ENCODE assay signal across 11 mouse cellular contexts in the genomic region with DNA sequence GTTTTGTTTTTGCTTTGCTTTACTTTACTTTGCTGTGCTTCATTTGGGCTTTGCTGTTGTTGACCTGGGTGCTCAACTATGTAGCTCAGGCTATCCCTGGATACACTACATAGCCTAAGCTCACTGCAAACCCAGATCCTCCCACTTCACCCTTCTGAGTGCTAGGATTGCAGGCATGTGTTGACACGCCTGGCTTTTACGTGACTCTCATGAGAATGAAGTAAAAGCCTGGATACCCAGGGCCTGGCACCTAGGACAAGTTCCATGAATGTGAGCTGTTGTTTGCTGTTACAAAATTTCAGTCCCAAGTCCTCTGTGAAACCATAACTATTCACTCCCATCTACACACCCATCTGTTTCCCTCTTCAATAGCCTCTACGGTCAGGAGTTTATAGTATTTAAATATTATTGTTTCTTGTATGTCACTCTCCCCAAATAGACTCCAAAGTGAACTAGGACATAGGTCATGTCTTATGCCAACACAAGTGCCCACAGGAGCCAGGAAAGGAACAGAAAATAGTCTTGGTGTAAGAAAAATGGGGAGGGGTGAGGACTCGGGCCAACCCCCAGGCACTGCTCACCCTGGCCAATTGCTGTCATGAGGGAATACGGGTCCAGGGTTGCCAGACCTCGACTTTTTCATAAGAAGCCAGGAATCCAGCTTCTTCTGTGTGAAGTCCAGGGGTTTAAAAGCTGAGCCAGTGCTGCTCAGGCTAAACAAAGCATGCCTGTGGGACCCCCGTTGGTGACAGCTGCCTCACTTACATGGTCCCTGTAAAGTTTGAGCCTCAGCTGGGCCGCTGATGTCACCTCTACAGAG. TPM values are rescaled to one million over a fixed set of nuclear protein-coding genes. Genes with fewer than 3 reads are reported as not detected.
A peak's percentile ranks its signal among the peaks of the same experiment; 100 is the strongest.
DNase-seq lines count a peak whose midpoint lies in the region; ATAC-seq and TF ChIP-seq lines count a peak whose summit lies in the region.
"Had no signal": no experiment of that assay in that cellular context is flagged by ENCODE, and none has a peak within 500 bp of the region (broad histone marks: within the 10 kb centered on the region; RNA-seq: fewer than 3 reads in every experiment).

No protein-coding gene starts in this region.

- WGBS in forebrain, postnatal 0 days = 50% methylated on average over 8 of the region's 8 CpGs
- WGBS in forebrain, embryonic 10.5 days = 87% methylated on average over 8 of the region's 8 CpGs
- 80% methylated on average over 8 of the region's 8 CpGs for WGBS in liver, postnatal 0 days (ENCODE audit: insufficient replicate concordance)
- 76% methylated on average over 8 of the region's 8 CpGs for WGBS in liver, embryonic 11.5 days

- H3K27ac ChIP-seq in forebrain, postnatal 0 days (ENCODE audit: low read depth, low read length) = no peak overlapping the region
- H3K27ac ChIP-seq in forebrain, embryonic 10.5 days = no peak overlapping the region
- H3K27ac ChIP-seq in liver, postnatal 0 days (ENCODE audit: low read depth) = no peak overlapping the region
- no peak overlapping the region for H3K27ac ChIP-seq in liver, embryonic 11.5 days (ENCODE audit: low read depth, low read length)

- H3K9ac ChIP-seq in forebrain, postnatal 0 days = no peak overlapping the region
- H3K9ac ChIP-seq in liver, postnatal 0 days (replicated peaks) = no peak overlapping the region
- H3K9ac ChIP-seq in liver, embryonic 11.5 days (ENCODE audit: low read depth, low read length) = no peak overlapping the region

- peak; percentile 85 for ATAC-seq in forebrain, postnatal 0 days
- peak; percentile 31; the same call in 1 of the 2 replicates for ATAC-seq in liver, postnatal 0 days
- ATAC-seq in liver, embryonic 11.5 days (replicated peaks; ENCODE audit: low FRiP score) = no peak
- ATAC-seq: CD4-positive, CD25-positive, alpha-beta regulatory T cell, adult 4 months; Patski had no signal

- H3K9me3 ChIP-seq in forebrain, postnatal 0 days (ENCODE audit: low read length) = no peaks in the 10 kb centered on the region
- no peaks in the 10 kb centered on the region; the same call in 1 of the 2 replicates for H3K9me3 ChIP-seq in forebrain, embryonic 10.5 days
- no peaks in the 10 kb centered on the region for H3K9me3 ChIP-seq in liver, postnatal 0 days (ENCODE audit: low read length)
- no peaks in the 10 kb centered on the region for H3K9me3 ChIP-seq in liver, embryonic 11.5 days (ENCODE audit: control insufficient read depth, low read length)

- DNase-seq in forebrain, postnatal 0 days = peak; percentile 43
- DNase-seq in forebrain, embryonic 10.5 days (ENCODE audit: extremely low spot score, low spot score) = no peak
- DNase-seq in liver, postnatal 0 days = no peak
- DNase-seq in liver, embryonic 11.5 days (ENCODE audit: low spot score) = no peak
- DNase-seq in fat pad, adult 2 months (ENCODE audit: extremely low read depth, low read depth, low spot score) = peak; percentile 7
- DNase-seq in layer of hippocampus, adult 9-11 months = peak; percentile 30
- no peak for DNase-seq in frontal cortex, postnatal 14 days (ENCODE audit: low spot score in 2 of 2)
- DNase-seq: kidney, postnatal 10 days had no signal

- no peaks in the 10 kb centered on the region for H3K4me1 ChIP-seq in forebrain, postnatal 0 days (ENCODE audit: insufficient read depth)
- peaks cover 24% of the 10 kb centered on the region for H3K4me1 ChIP-seq in forebrain, embryonic 10.5 days
- H3K4me1 ChIP-seq in liver, postnatal 0 days (ENCODE audit: insufficient read depth) = no peaks in the 10 kb centered on the region
- H3K4me1 ChIP-seq in liver, embryonic 11.5 days (replicated peaks; ENCODE audit: control insufficient read depth, insufficient read depth, low read length) = no peaks in the 10 kb centered on the region

- no peaks in the 10 kb centered on the region for H3K36me3 ChIP-seq in forebrain, postnatal 0 days (ENCODE audit: insufficient read depth)
- H3K36me3 ChIP-seq in forebrain, embryonic 10.5 days (replicated peaks) = peaks cover 31% of the 10 kb centered on the region
- H3K36me3 ChIP-seq in liver, postnatal 0 days (replicated peaks; ENCODE audit: insufficient read depth, low read length) = no peaks in the 10 kb centered on the region
- H3K36me3 ChIP-seq in liver, embryonic 11.5 days (ENCODE audit: control insufficient read depth, insufficient read depth, low read length) = no peaks in the 10 kb centered on the region

- no peaks in the 10 kb centered on the region for H3K27me3 ChIP-seq in forebrain, postnatal 0 days (ENCODE audit: insufficient read depth, low read length)
- H3K27me3 ChIP-seq in forebrain, embryonic 10.5 days (ENCODE audit: poor library complexity, severe bottlenecking) = no peaks in the 10 kb centered on the region
- no peaks in the 10 kb centered on the region for H3K27me3 ChIP-seq in liver, postnatal 0 days (ENCODE audit: insufficient read depth, low read length)
- H3K27me3 ChIP-seq in liver, embryonic 11.5 days (replicated peaks; ENCODE audit: control insufficient read depth, insufficient read depth, low read length) = no peaks in the 10 kb centered on the region

- no peak overlapping the region for H3K4me3 ChIP-seq in forebrain, postnatal 0 days (ENCODE audit: low read depth, low read length)
- H3K4me3 ChIP-seq in forebrain, embryonic 10.5 days = no peak overlapping the region
- no peak overlapping the region for H3K4me3 ChIP-seq in liver, postnatal 0 days (ENCODE audit: low read depth, low read length)
- no peak overlapping the region for H3K4me3 ChIP-seq in liver, embryonic 11.5 days (ENCODE audit: low read depth, low read length)

- no peak overlapping the region for H3K4me2 ChIP-seq in forebrain, postnatal 0 days (ENCODE audit: low read depth)
- no peak overlapping the region for H3K4me2 ChIP-seq in liver, postnatal 0 days (ENCODE audit: low read depth, low read length)
- no peak overlapping the region for H3K4me2 ChIP-seq in liver, embryonic 11.5 days

- no peak for TF ChIP-seq CTCF in forebrain, postnatal 0 days (IDR thresholded peaks at IDR 0.05; ENCODE audit: low read depth)
- no peak for TF ChIP-seq CTCF in liver, postnatal 0 days (IDR thresholded peaks at IDR 0.05; ENCODE audit: low read depth)

- TF ChIP-seq EP300 in liver, postnatal 0 days (IDR thresholded peaks at IDR 0.05; ENCODE audit: low read depth) = no peak

RNA-seq across cellular contexts. Expression of gene Rfx4, which starts 54.4 kb away (rescaled TPM):
- total RNA-seq in forebrain, postnatal 0 days (2014; rRNA removed) = 5.2 and 8.1 TPM in 2 replicates
- polyA plus RNA-seq in forebrain, postnatal 0 days (2015; fragmentation: Nextera tagmentation; extraction: Ambion mirVana) = 5.6 and 7.3 TPM in 2 replicates
- polyA plus RNA-seq in forebrain, embryonic 10.5 days (2016; fragmentation: Nextera tagmentation; extraction: Ambion mirVana) = 24.8 and 26.1 TPM in 2 replicates
- polyA plus RNA-seq in liver, postnatal 0 days (2015; fragmentation: Nextera tagmentation; extraction: Ambion mirVana) = not detected in 2 replicates
- polyA plus RNA-seq in liver, embryonic 11.5 days (2014; fragmentation: Nextera tagmentation; extraction: Ambion mirVana) = not detected in 2 replicates
- polyA plus RNA-seq: CD4-positive, CD25-positive, alpha-beta regulatory T cell, adult 4 months; stomach, embryonic 14.5 days had no signal

Comparison
In these comparisons a context has a peak if more than half of its experiments do, and no peak if none do; other contexts are left out.
1. DNase-seq: peak in forebrain, postnatal 0 days (single experiment), fat pad, adult 2 months (single experiment) and layer of hippocampus, adult 9-11 months (single experiment); none in forebrain, embryonic 10.5 days (single experiment), liver, postnatal 0 days (single experiment), liver, embryonic 11.5 days (single experiment) and frontal cortex, postnatal 14 days (0 of 2).